Mouse (Mus musculus) liver, embryonic 12.5 days (tissue): ENCODE measurements around the gene Pdzrn3. TPM values are rescaled to one million over a fixed set of nuclear protein-coding genes. Genes with fewer than 3 reads are reported as not detected.

Source experiments
- ATAC-seq: fragments of 200-750 bp; cut with Nextera tagmentation; 2 replicates; pipeline ENCODE4 v1.8.0; 2017; ENCODE audit warnings: moderate number of reproducible peaks, mild to moderate bottlenecking, moderate library complexity
- H3K27ac ChIP-seq: fragments of 300-500 bp; sonication (generic); 2 replicates; pipeline ENCODE4 v1.5.1; 2016; ENCODE audit warnings: mild to moderate bottlenecking
- H3K27me3 ChIP-seq: fragments of 300-500 bp; sonication (generic); replicated peaks from 2 replicates; pipeline ENCODE4 v1.6.1; 2016; ENCODE audit warnings: mild to moderate bottlenecking, moderate library complexity
- H3K36me3 ChIP-seq: fragments of 300-500 bp; sonication (generic); 2 replicates; pipeline ENCODE4 v1.6.1; 2016; ENCODE audit warnings: mild to moderate bottlenecking, moderate library complexity
- H3K4me1 ChIP-seq: fragments of 300-500 bp; sonication (generic); 2 replicates; pipeline ENCODE4 v1.6.1; 2016
- H3K4me2 ChIP-seq: fragments of 300-500 bp; sonication (generic); 2 replicates; pipeline ENCODE4 v1.6.1; 2016; ENCODE audit warnings: mild to moderate bottlenecking, moderate library complexity
- H3K4me3 ChIP-seq: fragments of 300-500 bp; sonication (generic); 2 replicates; pipeline ENCODE4 v1.5.1; 2016; ENCODE audit warnings: mild to moderate bottlenecking, moderate library complexity
- H3K9ac ChIP-seq: fragments of 300-500 bp; sonication (generic); 2 replicates; pipeline ENCODE4 v1.6.1; 2016; ENCODE audit warnings: mild to moderate bottlenecking, moderate library complexity
- H3K9me3 ChIP-seq: fragments of 300-500 bp; sonication (generic); replicated peaks from 2 replicates; pipeline ENCODE4 v1.6.1; 2016; ENCODE audit warnings: mild to moderate bottlenecking, moderate library complexity
- WGBS: fragments of 180-500 bp; shearing (Covaris S2); methylation state at CpG from one replicate; pipeline ENCODE4 v1.1.7; 2016; ENCODE audit not compliant: insufficient replicate concordance; 5-methylcytosine and 5-hydroxymethylcytosine counted together
- polyA plus RNA-seq: library from polyadenylated mRNA; unstranded; fragments of >200 nt; fragmentation: Nextera tagmentation; extraction: Ambion mirVana; gene quantifications from 2 replicates; pipeline ENCODE4 v1.2.1, GENCODE M21; 2016

Gene Pdzrn3
- polyA plus RNA-seq, 1 experiment from 2014 or later, result 1.4 TPM

GRCm38 (mm10) chr6:101348496-101348895 is 29.2 kb downstream of the Pdzrn3 start:
- 69% methylated on average over 5 of the region's 5 CpGs for WGBS
- no peak for ATAC-seq
- Histone ChIP-seq H3K9ac (no peak overlapping the region), H3K4me1 (no peaks in the 10 kb centered on the region), H3K4me3 (no peak overlapping the region), H3K36me3 (no peaks in the 10 kb centered on the region), H3K27ac (no peak overlapping the region), H3K4me2 (no peak overlapping the region), H3K9me3 (no peaks in the 10 kb centered on the region), H3K27me3 (no peaks in the 10 kb centered on the region)

GRCm38 (mm10) chr6:101340051-101340450 is 37.6 kb downstream of the Pdzrn3 start:
- H3K4me3 ChIP-seq, result no peak overlapping the region
- H3K9me3 ChIP-seq, result no peaks in the 10 kb centered on the region
- H3K36me3 ChIP-seq, result no peaks in the 10 kb centered on the region
- WGBS, result 70% methylated on average over 7 of the region's 7 CpGs
- H3K4me2 ChIP-seq, result no peak overlapping the region
- no peak overlapping the region for H3K9ac ChIP-seq
- no peak overlapping the region for H3K27ac ChIP-seq
- H3K4me1 ChIP-seq, result no peaks in the 10 kb centered on the region
- ATAC-seq, result no peak
- no peaks in the 10 kb centered on the region for H3K27me3 ChIP-seq

GRCm38 (mm10) chr6:101337842-101338528 is 39.7 kb downstream of the Pdzrn3 start:
- Histone ChIP-seq H3K9ac (no peak overlapping the region), H3K4me3 (no peak overlapping the region), H3K4me1 (no peaks in the 10 kb centered on the region), H3K27ac (no peak overlapping the region), H3K9me3 (no peaks in the 10 kb centered on the region), H3K4me2 (no peak overlapping the region), H3K36me3 (no peaks in the 10 kb centered on the region), H3K27me3 (no peaks in the 10 kb centered on the region)
- 76% methylated on average over 10 of the region's 10 CpGs for WGBS
- no peak for ATAC-seq

- no peaks in the 10 kb centered on the region for H3K9me3 ChIP-seq
- H3K4me2 ChIP-seq, result no peak overlapping the region
- 69% methylated on average over 10 of the region's 10 CpGs for WGBS
- no peak overlapping the region for H3K4me3 ChIP-seq
- H3K27me3 ChIP-seq, result no peaks in the 10 kb centered on the region
- no peak for ATAC-seq
- H3K27ac ChIP-seq, result no peak overlapping the region
- H3K4me1 ChIP-seq, result no peaks in the 10 kb centered on the region
- no peaks in the 10 kb centered on the region for H3K36me3 ChIP-seq
- no peak overlapping the region for H3K9ac ChIP-seq
These were observed 41.0 kb downstream of the Pdzrn3 start for GRCm38 (mm10) chr6:101336660-101337059.

GRCm38 (mm10) chr6:101335744-101336143 is 42.0 kb downstream of the Pdzrn3 start:
- WGBS, result 52% methylated on average over 1 of the region's 1 CpGs
- Histone ChIP-seq H3K27ac (no peak overlapping the region), H3K4me3 (no peak overlapping the region), H3K4me2 (no peak overlapping the region), H3K4me1 (no peaks in the 10 kb centered on the region), H3K9ac (no peak overlapping the region), H3K27me3 (no peaks in the 10 kb centered on the region), H3K36me3 (no peaks in the 10 kb centered on the region), H3K9me3 (no peaks in the 10 kb centered on the region)
- ATAC-seq, result 0 out of 2 replicates have a peak, but pooled peaks have one; percentile 37

GRCm38 (mm10) chr6:101334495-101334894 is 43.2 kb downstream of the Pdzrn3 start:
- Histone ChIP-seq H3K27me3 (no peaks in the 10 kb centered on the region), H3K27ac (no peak overlapping the region), H3K36me3 (no peaks in the 10 kb centered on the region), H3K4me3 (no peak overlapping the region), H3K9me3 (no peaks in the 10 kb centered on the region), H3K4me2 (no peak overlapping the region), H3K9ac (no peak overlapping the region), H3K4me1 (0 out of 2 replicates have a peak, but pooled peaks cover 5% of the 10 kb centered on the region)
- WGBS, result 62% methylated on average over 3 of the region's 3 CpGs
- ATAC-seq, result no peak

- peaks cover 10% of the 10 kb centered on the region; the same call in 1 of the 2 replicates for H3K4me1 ChIP-seq
- no peaks in the 10 kb centered on the region for H3K27me3 ChIP-seq
- H3K4me2 ChIP-seq, result no peak overlapping the region
- H3K36me3 ChIP-seq, result no peaks in the 10 kb centered on the region
- H3K4me3 ChIP-seq, result no peak overlapping the region
- 39% methylated on average over 5 of the region's 5 CpGs for WGBS
- no peak overlapping the region for H3K9ac ChIP-seq
- H3K27ac ChIP-seq, result no peak overlapping the region
- ATAC-seq, result no peak
- H3K9me3 ChIP-seq, result no peaks in the 10 kb centered on the region
These were observed 47.3 kb downstream of the Pdzrn3 start for GRCm38 (mm10) chr6:101330392-101330791.

- Histone ChIP-seq H3K27ac (no peak overlapping the region), H3K4me1 (peaks cover 10% of the 10 kb centered on the region; the same call in 1 of the 2 replicates)
- ATAC-seq, result no peak
These were observed 48.2 kb downstream of the Pdzrn3 start for GRCm38 (mm10) chr6:101329499-101329898.

GRCm38 (mm10) chr6:101328514-101328913 is 49.2 kb downstream of the Pdzrn3 start:
- Histone ChIP-seq H3K4me2 (no peak overlapping the region), H3K9me3 (no peaks in the 10 kb centered on the region), H3K36me3 (no peaks in the 10 kb centered on the region), H3K4me1 (peaks cover 10% of the 10 kb centered on the region; the same call in 1 of the 2 replicates), H3K27me3 (no peaks in the 10 kb centered on the region), H3K9ac (no peak overlapping the region), H3K4me3 (no peak overlapping the region), H3K27ac (no peak overlapping the region)
- WGBS, result 51% methylated on average over 6 of the region's 6 CpGs
- no peak for ATAC-seq

More at GRCm38 (mm10) chr6:101329499-101329898, 48.2 kb downstream of the Pdzrn3 start:
- 49% methylated on average over 6 of the region's 6 CpGs for WGBS
- no peaks in the 10 kb centered on the region for H3K36me3 ChIP-seq
- no peak overlapping the region for H3K4me3 ChIP-seq
- no peak overlapping the region for H3K9ac ChIP-seq
- H3K4me2 ChIP-seq, result no peak overlapping the region
- H3K9me3 ChIP-seq, result no peaks in the 10 kb centered on the region
- no peaks in the 10 kb centered on the region for H3K27me3 ChIP-seq

GRCm38 (mm10) chr6:101327741-101328140 is 50.0 kb downstream of the Pdzrn3 start:
- Histone ChIP-seq H3K9me3 (no peaks in the 10 kb centered on the region), H3K4me2 (no peak overlapping the region), H3K4me1 (peaks cover 10% of the 10 kb centered on the region; the same call in 1 of the 2 replicates), H3K9ac (no peak overlapping the region), H3K4me3 (no peak overlapping the region), H3K27me3 (no peaks in the 10 kb centered on the region), H3K36me3 (no peaks in the 10 kb centered on the region), H3K27ac (no peak overlapping the region)
- WGBS, result 72% methylated on average over 5 of the region's 5 CpGs
- ATAC-seq, result no peak

- H3K9me3 ChIP-seq, result no peaks in the 10 kb centered on the region
- H3K4me3 ChIP-seq, result no peak overlapping the region
- H3K9ac ChIP-seq, result no peak overlapping the region
- WGBS, result 62% methylated on average over 3 of the region's 3 CpGs
- ATAC-seq, result no peak
- no peaks in the 10 kb centered on the region for H3K36me3 ChIP-seq
- H3K27ac ChIP-seq, result no peak overlapping the region
- H3K4me2 ChIP-seq, result no peak overlapping the region
- no peaks in the 10 kb centered on the region for H3K27me3 ChIP-seq
- peaks cover 10% of the 10 kb centered on the region; the same call in 1 of the 2 replicates for H3K4me1 ChIP-seq
These were observed 50.5 kb downstream of the Pdzrn3 start for GRCm38 (mm10) chr6:101327196-101327595.

GRCm38 (mm10) chr6:101325842-101326639 is 51.7 kb downstream of the Pdzrn3 start:
- Histone ChIP-seq H3K9me3 (no peaks in the 10 kb centered on the region), H3K27ac (no peak overlapping the region), H3K27me3 (no peaks in the 10 kb centered on the region), H3K4me1 (peaks cover 10% of the 10 kb centered on the region; the same call in 1 of the 2 replicates), H3K36me3 (no peaks in the 10 kb centered on the region), H3K4me2 (no peak overlapping the region), H3K4me3 (no peak overlapping the region), H3K9ac (no peak overlapping the region)
- WGBS, result 72% methylated on average over 3 of the region's 3 CpGs
- no peak for ATAC-seq
